Mouse (Mus musculus) urinary bladder, postnatal 25 days (tissue): ENCODE data around the gene Me3.

Experiments
- DNase-seq: peaks from one replicate; pipeline ENCODE4 v3.0.0; 2022; ENCODE audit warnings: low spot score

Gene Me3

GRCm38 (mm10) chr7:89903442-89904343 is 271.5 kb downstream of the Me3 start, which contains the start of gene Ccdc81:
Gene Ccdc81 (minus strand): TSS chr7:89903629.
- DNase-seq: no peak
